In the genomic region with DNA sequence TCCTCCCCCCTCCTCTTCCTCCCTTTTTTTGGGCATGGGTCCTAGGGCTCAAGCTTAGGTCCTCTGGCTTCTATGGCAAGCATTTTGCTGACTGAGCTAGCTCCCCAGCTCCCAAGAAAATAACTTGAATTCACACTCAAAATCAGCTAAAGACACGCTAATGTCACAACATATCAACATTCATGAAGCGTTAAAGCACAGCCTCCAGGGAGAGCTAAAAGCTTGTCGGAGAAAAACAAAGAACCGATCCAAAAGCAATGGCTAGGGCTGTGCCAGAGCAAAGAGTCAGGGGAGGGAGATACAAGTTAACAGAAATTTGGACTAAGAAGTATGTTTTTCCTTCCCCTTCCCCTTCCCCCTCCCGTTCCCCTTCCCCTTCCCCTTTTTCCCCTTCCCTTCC, we compare ENCODE assay signal across 17 mouse cellular contexts. TPM values are rescaled to one million over a fixed set of nuclear protein-coding genes. Genes with fewer than 3 reads are reported as not detected.
"Had no signal": no experiment of that assay in that cellular context is flagged by ENCODE, and none has a peak within 500 bp of the region (broad histone marks: within the 10 kb centered on the region; RNA-seq: fewer than 3 reads in every experiment).

No protein-coding gene starts in this region.

- H3K9me3 ChIP-seq: limb, embryonic 12.5 days; liver, embryonic 13.5 days; megakaryocyte, embryonic 14.5 days; stomach, embryonic 15.5 days had no signal

- H3K9ac ChIP-seq: limb, embryonic 12.5 days; liver, embryonic 13.5 days; liver, postnatal 0 days; stomach, embryonic 15.5 days had no signal

- H3K27me3 ChIP-seq: limb, embryonic 12.5 days; liver, embryonic 13.5 days; stomach, embryonic 15.5 days had no signal

- H3K4me1 ChIP-seq: liver, embryonic 13.5 days; megakaryocyte, embryonic 14.5 days; stomach, embryonic 15.5 days had no signal

- H3K36me3 ChIP-seq: limb, embryonic 12.5 days; liver, embryonic 13.5 days; stomach, embryonic 15.5 days had no signal

- H3K4me2 ChIP-seq: limb, embryonic 12.5 days; liver, embryonic 13.5 days; midbrain, embryonic 11.5 days; stomach, embryonic 15.5 days had no signal

- H3K27ac ChIP-seq: limb, embryonic 12.5 days; liver, embryonic 13.5 days; macrophage; stomach, embryonic 15.5 days had no signal

- DNase-seq: kidney, adult 8-10 months; kidney, postnatal 25 days; layer of hippocampus, adult 9-11 months; liver; liver, embryonic 13.5 days; liver, postnatal 0 days; right cerebral cortex, postnatal 14 days; thymus, postnatal 36 days had no signal

- ATAC-seq: intestine, embryonic 16.5 days; liver, postnatal 0 days; lung, postnatal 0 days had no signal

- H3K4me3 ChIP-seq: limb, embryonic 12.5 days; liver, embryonic 13.5 days; megakaryocyte, embryonic 14.5 days; stomach, embryonic 15.5 days had no signal

RNA-seq across cellular contexts. Expression of gene Arhgap8, which starts 58.7 kb away (rescaled TPM):
- total RNA-seq: monocyte, adult 5-6 weeks; neutrophil, adult 5-6 weeks had no signal
- polyA plus RNA-seq: macrophage had no signal
